Mouse (Mus musculus) limb, embryonic 11.5 days (tissue): ENCODE measurements around the gene Kri1. TPM values are rescaled to one million over a fixed set of nuclear protein-coding genes. Genes with fewer than 3 reads are reported as not detected.
"Not testable (repeated sequence)": the region's sequence is repeated elsewhere in the genome, so short reads cannot be mapped to it uniquely, and the experiment has no call there.

Experiments
- ATAC-seq: fragments of 200-750 bp; cut with Nextera tagmentation; 2 replicates; pipeline ENCODE4 v1.8.0; 2017; ENCODE audit warnings: low read depth; ENCODE audit not compliant: insufficient number of reproducible peaks, low FRiP score, low TSS enrichment
- DNase-seq: peaks from one replicate; pipeline ENCODE4 v3.0.0-alpha.2; 2015; ENCODE audit warnings: low spot score
- H3K27ac ChIP-seq: fragments of 300-500 bp; sonication (generic); replicated peaks from 2 replicates; pipeline ENCODE4 v1.5.1; 2014; ENCODE audit warnings: low read depth, mild to moderate bottlenecking, low read length
- H3K27me3 ChIP-seq: fragments of 300-500 bp; sonication (generic); 2 replicates; pipeline ENCODE4 v1.6.1; 2014; ENCODE audit warnings: mild to moderate bottlenecking, low read length, mixed read lengths; ENCODE audit not compliant: control insufficient read depth, insufficient read depth
- H3K36me3 ChIP-seq: fragments of 300-500 bp; sonication (generic); 2 replicates; pipeline ENCODE4 v1.6.1; 2014; ENCODE audit warnings: mild to moderate bottlenecking, low read length, moderate library complexity, mixed read lengths; ENCODE audit not compliant: control insufficient read depth, insufficient read depth
- H3K4me1 ChIP-seq: fragments of 300-500 bp; sonication (generic); 2 replicates; pipeline ENCODE4 v1.6.1; 2014; ENCODE audit warnings: low read length, mixed read lengths; ENCODE audit not compliant: control insufficient read depth, insufficient read depth
- H3K4me2 ChIP-seq: fragments of 300-500 bp; sonication (generic); 2 replicates; pipeline ENCODE4 v1.6.1; 2014; ENCODE audit warnings: low read depth, mild to moderate bottlenecking, moderate library complexity; ENCODE audit not compliant: severe bottlenecking
- H3K4me3 ChIP-seq: fragments of 300-500 bp; sonication (generic); 2 replicates; pipeline ENCODE4 v1.5.1; 2014; ENCODE audit warnings: low read depth, low read length
- H3K9ac ChIP-seq: fragments of 300-500 bp; sonication (generic); 2 replicates; pipeline ENCODE4 v1.6.1; 2014; ENCODE audit warnings: mild to moderate bottlenecking, low read length
- H3K9me3 ChIP-seq: fragments of 300-500 bp; sonication (generic); 2 replicates; pipeline ENCODE4 v1.6.1; 2016; ENCODE audit warnings: low read length; ENCODE audit not compliant: control insufficient read depth
- WGBS: fragments of 180-500 bp; shearing (Covaris S2); extraction: QIAGEN DNeasy Blood & Tissue Kit; methylation state at CpG from one replicate; pipeline ENCODE4 v1.1.7; 2014; 5-methylcytosine and 5-hydroxymethylcytosine counted together
- polyA plus RNA-seq: library from polyadenylated mRNA; unstranded; fragments of >200 nt; fragmentation: Nextera tagmentation; extraction: Ambion mirVana; gene quantifications from 2 replicates; pipeline ENCODE4 v1.2.1, GENCODE M21; 2014

The Kri1 gene
- polyA plus RNA-seq, 1 experiment from 2014 or later: 14.1 TPM

DNA sequence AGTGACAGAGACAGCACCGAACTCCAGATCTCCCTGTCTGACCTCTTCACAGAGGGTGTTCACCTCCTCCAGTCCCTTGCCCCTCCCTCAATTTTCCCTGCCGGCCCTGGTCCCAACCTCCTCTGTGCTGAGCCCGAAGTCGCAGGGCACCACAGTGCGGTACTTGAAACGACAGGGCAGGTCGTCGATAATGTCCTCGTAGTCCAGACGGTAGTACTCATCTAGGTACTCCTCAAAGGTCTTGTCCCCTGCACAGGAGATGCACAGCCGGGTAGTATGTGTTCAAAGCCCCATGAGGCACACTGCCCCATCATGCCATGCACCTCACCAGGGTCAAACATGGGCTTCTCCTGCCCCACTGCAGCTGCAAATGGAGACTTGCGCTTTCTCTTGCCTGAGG is 12.0 kb downstream of the Kri1 start:
- H3K4me1 ChIP-seq: no peaks in the 10 kb centered on the region
- DNase-seq (no peak), ATAC-seq (no peak)
- H3K4me2 ChIP-seq: no peak overlapping the region
- H3K27me3 ChIP-seq: no peaks in the 10 kb centered on the region
- H3K9me3 ChIP-seq: no peaks in the 10 kb centered on the region
- H3K36me3 ChIP-seq: peaks cover 58% of the 10 kb centered on the region
- H3K9ac ChIP-seq: no peak overlapping the region
- 94% methylated on average over 12 of the region's 12 CpGs for WGBS
- no peak overlapping the region for H3K27ac ChIP-seq
- no peak overlapping the region for H3K4me3 ChIP-seq

DNA sequence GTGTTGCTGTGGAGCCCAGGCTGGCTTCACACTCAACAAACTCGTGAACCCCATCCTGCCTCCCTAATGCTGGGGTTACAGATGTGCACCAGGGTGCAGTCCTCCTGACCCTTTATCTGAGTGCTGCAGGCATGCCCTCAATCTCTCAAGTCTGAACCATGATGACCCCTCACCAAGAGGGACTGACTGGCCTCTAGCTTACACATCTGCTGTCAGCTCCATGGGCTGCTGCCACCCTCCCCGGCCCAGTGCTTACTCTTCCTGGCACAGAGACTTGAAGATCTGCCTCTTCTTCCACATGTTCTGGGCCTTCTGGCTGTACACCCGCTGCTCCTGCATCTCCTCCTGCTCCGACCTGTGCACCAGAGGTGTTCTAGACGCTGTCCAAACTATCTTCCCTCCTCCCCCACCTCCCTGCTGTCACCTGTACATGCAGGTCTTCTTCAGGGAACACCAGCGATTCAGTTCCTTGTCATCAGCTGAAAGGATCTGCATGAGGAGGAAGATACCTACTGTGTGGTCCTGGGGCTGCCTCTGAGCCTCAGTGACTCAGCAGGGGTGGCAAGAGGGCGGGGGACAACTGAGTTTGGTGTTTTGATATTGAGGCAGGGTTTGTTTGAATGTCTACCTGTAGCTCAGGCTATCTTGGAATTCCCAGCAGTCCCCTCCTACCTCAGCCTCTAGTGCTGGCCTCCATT is 12.6 kb downstream of the Kri1 start:
- DNase-seq: no peak
- Histone ChIP-seq H3K27ac (no peak overlapping the region), H3K4me3 (no peak overlapping the region), H3K36me3 (peaks cover 61% of the 10 kb centered on the region), H3K4me1 (no peaks in the 10 kb centered on the region), H3K9ac (no peak overlapping the region), H3K9me3 (no peaks in the 10 kb centered on the region), H3K4me2 (no peak overlapping the region), H3K27me3 (no peaks in the 10 kb centered on the region)
- WGBS: 85% methylated on average over 7 of the region's 7 CpGs
- no peak for ATAC-seq

DNA sequence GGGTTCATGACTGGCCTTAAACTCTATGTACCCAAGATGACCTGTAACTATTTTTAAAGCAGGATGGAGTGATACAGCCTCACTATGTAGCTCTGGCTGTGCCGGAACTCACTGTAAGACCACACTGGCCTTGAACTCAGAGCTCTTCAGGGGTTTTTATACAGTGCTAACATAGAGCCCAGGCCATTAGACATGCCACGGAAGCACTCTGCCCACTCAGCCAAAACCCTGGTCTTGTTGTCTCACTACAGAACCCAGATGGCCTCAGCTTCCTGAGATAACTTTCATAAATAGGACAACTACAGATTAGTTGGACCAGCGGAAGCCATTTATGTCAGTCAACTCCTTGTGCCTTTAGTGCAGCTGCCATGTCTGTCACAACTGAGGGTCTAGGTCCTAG is 13.4 kb downstream of the Kri1 start:
- H3K36me3 ChIP-seq: peaks cover 54% of the 10 kb centered on the region
- no peak for DNase-seq
- H3K4me1 ChIP-seq: no peaks in the 10 kb centered on the region
- H3K4me3 ChIP-seq: no peak overlapping the region
- no peak overlapping the region for H3K27ac ChIP-seq
- H3K9ac ChIP-seq: no peak overlapping the region
- H3K4me2 ChIP-seq: no peak overlapping the region
- ATAC-seq: no peak
- WGBS: 93% methylated on average over 3 of the region's 3 CpGs
- H3K27me3 ChIP-seq: no peaks in the 10 kb centered on the region
- H3K9me3 ChIP-seq: no peaks in the 10 kb centered on the region

DNA sequence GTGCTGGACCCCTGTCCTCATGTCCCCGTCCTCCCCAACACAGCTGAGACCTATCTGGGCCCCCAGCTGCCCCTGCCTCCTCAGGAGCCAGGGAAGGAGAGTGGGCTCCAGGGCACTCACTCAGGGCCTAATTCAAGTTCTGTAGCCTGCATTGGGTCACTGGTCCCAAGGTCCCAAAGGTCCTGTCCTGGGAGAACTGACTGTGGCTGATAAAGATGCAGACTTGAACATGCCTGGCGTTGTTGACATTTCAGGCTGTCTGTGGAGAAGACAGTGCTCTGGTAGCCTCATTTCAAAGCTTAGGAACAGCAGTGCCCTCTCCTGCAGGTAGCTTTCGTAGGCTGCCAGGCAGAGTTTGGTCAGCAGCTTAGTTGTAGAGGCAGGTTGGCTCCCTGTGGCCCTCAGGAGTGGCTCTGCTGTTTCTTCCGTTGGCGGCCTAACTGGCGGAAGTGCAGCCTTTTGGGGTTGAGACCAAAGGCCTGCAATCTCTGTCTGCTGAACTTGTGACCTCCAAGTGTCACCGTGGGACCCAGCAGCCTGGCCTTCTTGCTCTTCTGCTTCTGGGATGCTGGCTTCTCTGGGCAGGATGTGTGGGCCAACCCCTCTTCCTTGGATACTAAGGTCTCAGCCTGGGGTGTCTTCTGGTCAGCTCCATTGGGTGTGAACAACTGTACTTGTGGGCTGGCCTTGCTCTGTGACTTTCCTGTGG is 14.1 kb downstream of the Kri1 start:
- Histone ChIP-seq H3K27me3 (no peaks in the 10 kb centered on the region), H3K4me1 (no peaks in the 10 kb centered on the region), H3K4me3 (no peak overlapping the region), H3K36me3 (peaks cover 51% of the 10 kb centered on the region), H3K27ac (no peak overlapping the region), H3K9ac (no peak overlapping the region), H3K4me2 (no peak overlapping the region), H3K9me3 (no peaks in the 10 kb centered on the region)
- ATAC-seq (no peak), DNase-seq (no peak)
- 73% methylated on average over 7 of the region's 7 CpGs for WGBS

DNA sequence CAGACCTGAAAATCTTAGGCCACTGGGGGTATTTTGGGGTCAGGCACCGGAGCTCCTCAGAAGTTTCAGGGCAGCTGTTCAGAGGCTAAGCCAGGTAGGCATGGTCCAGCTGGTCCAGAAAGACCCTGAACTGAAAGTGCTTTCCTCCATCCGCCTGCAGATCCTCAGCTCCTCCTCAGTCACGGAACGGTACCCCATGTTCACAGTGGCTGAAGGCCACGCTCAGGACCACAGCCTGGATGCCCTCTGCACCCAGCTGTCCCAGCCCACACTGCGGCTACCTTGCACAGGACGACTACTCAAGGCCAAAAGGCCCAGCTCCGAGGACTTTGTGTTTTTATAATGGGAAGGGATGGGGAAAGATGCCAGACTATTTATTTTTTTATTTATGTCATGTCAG is 14.7 kb downstream of the Kri1 start:
- H3K4me1 ChIP-seq: no peaks in the 10 kb centered on the region
- no peaks in the 10 kb centered on the region for H3K27me3 ChIP-seq
- no peak overlapping the region for H3K4me2 ChIP-seq
- H3K36me3 ChIP-seq: peaks cover 57% of the 10 kb centered on the region
- H3K9ac ChIP-seq: no peak overlapping the region
- no peak overlapping the region for H3K27ac ChIP-seq
- H3K9me3 ChIP-seq: no peaks in the 10 kb centered on the region
- DNase-seq: no peak
- WGBS: 89% methylated on average over 8 of the region's 8 CpGs
- no peak for ATAC-seq
- no peak overlapping the region for H3K4me3 ChIP-seq

DNA sequence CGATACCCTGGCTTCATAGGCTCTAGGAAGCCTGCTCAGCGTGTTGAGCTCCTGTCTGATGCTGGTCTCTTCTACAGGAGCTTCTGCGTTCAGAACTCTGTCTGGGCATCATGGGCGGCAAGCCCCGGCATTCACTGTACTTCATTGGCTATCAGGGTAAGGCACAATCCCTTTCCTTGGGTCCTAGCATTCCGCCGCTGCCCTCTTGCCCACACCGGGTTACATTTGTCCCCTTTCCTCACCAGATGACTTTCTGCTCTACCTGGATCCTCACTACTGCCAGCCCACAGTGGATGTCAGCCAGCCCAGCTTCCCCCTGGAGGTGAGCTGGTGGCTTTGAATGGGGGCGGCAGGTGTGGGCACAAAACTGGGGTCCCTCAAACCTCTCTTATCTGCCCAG is 15.4 kb downstream of the Kri1 start:
- H3K27me3 ChIP-seq: no peaks in the 10 kb centered on the region
- peaks cover 58% of the 10 kb centered on the region for H3K36me3 ChIP-seq
- no peak overlapping the region for H3K27ac ChIP-seq
- H3K4me1 ChIP-seq: no peaks in the 10 kb centered on the region
- DNase-seq (no peak), ATAC-seq (no peak)
- no peak overlapping the region for H3K4me3 ChIP-seq
- WGBS: 94% methylated on average over 9 of the region's 9 CpGs
- H3K9ac ChIP-seq: no peak overlapping the region
- no peak overlapping the region for H3K4me2 ChIP-seq
- H3K9me3 ChIP-seq: no peaks in the 10 kb centered on the region

DNA sequence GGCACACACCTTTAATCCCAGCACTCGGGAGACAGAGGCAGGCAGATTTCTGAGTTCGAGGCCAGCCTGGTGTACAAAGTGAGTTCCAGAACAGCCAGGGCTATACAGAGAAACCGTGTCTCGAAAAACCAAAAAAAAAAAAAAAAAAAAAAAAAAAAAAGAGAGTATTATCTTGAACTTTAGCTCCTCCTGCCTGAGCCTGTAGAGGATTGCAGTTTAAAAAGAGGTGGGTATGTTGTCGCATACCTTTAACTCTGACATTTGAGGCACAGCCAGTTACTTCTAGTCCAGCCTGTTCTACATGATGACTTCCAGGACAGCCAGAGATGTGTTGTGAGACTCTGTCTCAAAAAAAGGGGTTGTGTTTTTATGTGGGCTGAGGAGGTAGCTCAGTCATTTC is 18.2 kb downstream of the Kri1 start:
- ATAC-seq, H3K27ac ChIP-seq, H3K27me3 ChIP-seq, H3K4me3 ChIP-seq, H3K4me2 ChIP-seq, H3K4me1 ChIP-seq, H3K9ac ChIP-seq, DNase-seq, H3K9me3 ChIP-seq: not testable (repeated sequence)
- WGBS: 90% methylated on average over 5 of the region's 5 CpGs
- peaks cover 44% of the 10 kb centered on the region for H3K36me3 ChIP-seq

DNA sequence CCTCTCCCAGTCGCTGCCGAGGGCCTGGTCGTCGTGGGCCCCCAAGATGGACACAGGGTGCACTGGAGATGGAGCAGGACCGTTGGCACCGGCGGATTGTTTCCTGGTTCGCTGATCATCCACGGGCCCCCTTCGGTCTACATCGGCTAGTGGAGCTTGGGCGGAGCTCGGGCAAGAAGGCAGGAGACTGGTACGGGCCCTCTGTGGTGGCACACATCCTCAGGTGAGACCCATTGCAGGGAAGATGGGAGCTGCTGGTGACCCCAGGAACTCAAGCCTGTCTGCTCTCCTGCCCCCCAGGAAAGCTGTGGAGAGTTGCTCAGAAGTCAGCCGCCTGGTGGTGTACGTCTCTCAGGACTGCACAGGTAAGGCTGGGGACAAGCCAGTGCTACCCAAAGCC is 19.5 kb downstream of the Kri1 start:
- Histone ChIP-seq H3K27me3 (no peaks in the 10 kb centered on the region), H3K9ac (no peak overlapping the region), H3K4me1 (peaks cover 8% of the 10 kb centered on the region), H3K36me3 (peaks cover 32% of the 10 kb centered on the region), H3K27ac (no peak overlapping the region), H3K9me3 (no peaks in the 10 kb centered on the region), H3K4me3 (no peak overlapping the region), H3K4me2 (no peak overlapping the region)
- 95% methylated on average over 16 of the region's 16 CpGs for WGBS
- ATAC-seq (no peak), DNase-seq (no peak)
